Mouse (Mus musculus) kidney, adult 10 weeks (tissue): ENCODE results near the gene Bpgm. TPM values are rescaled to one million over a fixed set of nuclear protein-coding genes. Genes with fewer than 3 reads are reported as not detected.

ENCODE experiments used
- polyA plus RNA-seq: library from polyadenylated mRNA; stranded (reverse); fragments of 350-450 nt; fragmentation: Illumina TruSeq; extraction: RNeasy Lipid Tissue Mini Kit (QIAGEN cat#74804); gene quantifications from one replicate; pipeline ENCODE4 v1.2.3, GENCODE M21; 2014; ENCODE audit warnings: low read depth, low replicate concordance

The Bpgm gene
- polyA plus RNA-seq, result 36.3 TPM

DNA sequence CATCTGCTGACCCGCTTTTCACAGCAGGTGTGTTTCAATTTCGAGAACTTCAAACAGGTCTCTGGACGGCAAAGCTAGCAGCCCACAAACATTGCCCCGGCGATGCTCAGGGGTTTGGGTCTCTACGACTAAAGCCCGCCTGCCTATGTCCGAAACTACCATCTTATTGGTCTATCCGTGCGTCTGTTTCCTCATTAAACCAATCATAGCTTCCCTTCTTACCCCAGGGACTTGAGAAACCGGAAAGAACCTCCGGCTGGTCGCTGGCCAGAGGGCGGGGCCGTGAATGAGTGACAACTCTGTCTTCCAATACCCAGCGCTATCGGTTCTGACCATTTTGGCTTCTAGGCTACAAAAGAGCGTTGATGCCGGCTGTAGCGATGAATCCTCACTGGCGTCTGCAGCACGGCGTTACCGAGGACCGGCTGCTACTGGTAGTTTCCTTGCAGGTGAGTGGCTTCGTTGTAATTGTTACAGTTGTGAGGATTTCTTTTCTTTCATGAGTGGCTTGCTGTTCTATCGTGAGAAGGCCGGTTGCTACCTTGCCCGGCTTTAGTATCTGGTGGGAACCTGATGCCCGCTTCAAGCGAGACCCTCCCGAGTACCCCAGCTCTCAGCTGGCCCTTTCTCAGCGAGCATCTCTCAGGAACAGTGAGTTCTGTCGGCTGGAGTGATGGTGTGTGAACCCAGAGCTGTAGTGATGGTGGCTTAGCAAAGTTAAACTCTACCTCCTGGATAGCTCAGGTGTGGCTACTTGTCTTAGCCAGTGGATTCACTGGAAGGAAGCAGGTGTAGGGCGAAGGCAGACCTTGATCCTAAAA, at the start of gene Bpgm:
Bpgm (plus strand) TSS at position 234 of the 821 bp plus-strand sequence.

Other genes starting within 250 kb of the Bpgm start
- gene Akr1b3, start 158.7 kb upstream of the Bpgm start, polyA plus RNA-seq, result 209 TPM
- gene Akr1b8, start 122.1 kb upstream of the Bpgm start, polyA plus RNA-seq, result 0.69 TPM
- 27.7 TPM for gene Akr1b10, start 92.0 kb upstream of the Bpgm start, polyA plus RNA-seq
- 3.7 TPM for gene Akr1b7, start 63.9 kb upstream of the Bpgm start, polyA plus RNA-seq
- 156 TPM for gene Cald1, start 122.3 kb downstream of the Bpgm start, polyA plus RNA-seq